In genomic region chr5:137076191-137076930, GRCm38 (mm10) we compare ENCODE assay signal across 9 mouse cellular contexts. TPM values are rescaled to one million over a fixed set of nuclear protein-coding genes. Genes with fewer than 3 reads are reported as not detected.
DNase-seq lines count a peak whose midpoint lies in the region; ATAC-seq lines count a peak whose summit lies in the region.
"Had no signal": no experiment of that assay in that cellular context is flagged by ENCODE, and none has a peak within 500 bp of the region (broad histone marks: within the 10 kb centered on the region; RNA-seq: fewer than 3 reads in every experiment).

No protein-coding gene starts in this region.

- DNase-seq in cerebellum, adult 18-20 months, result peak; percentile 12 to 14
- DNase-seq in cerebellum, postnatal 4 days (ENCODE audit: low spot score in 2 of 2), result no peak
- DNase-seq in MEL-GATA-1-ER (ENCODE audit: extremely low read depth, low read depth), result peak; percentile 83
- peak; percentile 98 for DNase-seq in heart, adult 11 months
- peak; percentile 52 for DNase-seq in kidney, postnatal 10 days
- peak; percentile 89 for DNase-seq in skeletal muscle tissue, adult 2 months (ENCODE audit: low read depth, low spot score)

- peaks cover 4% of the 10 kb centered on the region; the same call in 1 of the 2 replicates for H3K27me3 ChIP-seq in midbrain, embryonic 13.5 days

- H3K4me1 ChIP-seq in midbrain, embryonic 13.5 days (replicated peaks), result peaks cover 17% of the 10 kb centered on the region; the same call in 1 of the 2 replicates

- no peak overlapping the region for H3K9ac ChIP-seq in midbrain, embryonic 13.5 days (replicated peaks)

- H3K27ac ChIP-seq in midbrain, embryonic 13.5 days, result no peak overlapping the region

- H3K36me3 ChIP-seq in midbrain, embryonic 13.5 days, result no peaks in the 10 kb centered on the region

- WGBS in midbrain, embryonic 13.5 days, result 49% methylated on average over 12 of the region's 12 CpGs

- H3K4me3 ChIP-seq in midbrain, embryonic 13.5 days (replicated peaks), result no peak overlapping the region

- H3K4me2 ChIP-seq in midbrain, embryonic 13.5 days (replicated peaks), result no peak overlapping the region

- ATAC-seq in erythroid progenitor cell, adult 5-6 weeks (replicated peaks; ENCODE audit: low FRiP score, poor library complexity, severe bottlenecking), result no peak
- no peak for ATAC-seq in midbrain, embryonic 13.5 days

- no peaks in the 10 kb centered on the region for H3K9me3 ChIP-seq in midbrain, embryonic 13.5 days

RNA-seq across cellular contexts. Expression of gene Serpine1, which starts 4.3 kb away (rescaled TPM):
- total RNA-seq in erythroid progenitor cell, adult 5-6 weeks (2015; ENCODE audit: low replicate concordance), result not detected in 2 replicates
- not detected in 2 replicates for total RNA-seq in erythroid progenitor cell, adult 5-6 weeks (2017; ENCODE audit: low replicate concordance)
- polyA plus RNA-seq in midbrain, embryonic 13.5 days (2015; fragmentation: Nextera tagmentation; extraction: Ambion mirVana), result 0.17 TPM in 1 of 2 replicates, not detected in the other

RNA-seq across cellular contexts. Expression of gene Ap1s1, which starts 30.4 kb away (rescaled TPM):
- total RNA-seq in erythroid progenitor cell, adult 5-6 weeks (2015; ENCODE audit: low replicate concordance), result 6.5 and 8.4 TPM in 2 replicates
- 18.7 and 26.5 TPM in 2 replicates for total RNA-seq in erythroid progenitor cell, adult 5-6 weeks (2017; ENCODE audit: low replicate concordance)
- 257 and 272 TPM in 2 replicates for polyA plus RNA-seq in midbrain, embryonic 13.5 days (2015; fragmentation: Nextera tagmentation; extraction: Ambion mirVana)

RNA-seq across cellular contexts. Expression of gene Trim56, which starts 39.6 kb away (rescaled TPM):
- total RNA-seq in erythroid progenitor cell, adult 5-6 weeks (2015; ENCODE audit: low replicate concordance), result 70.6 and 76.3 TPM in 2 replicates
- total RNA-seq in erythroid progenitor cell, adult 5-6 weeks (2017; ENCODE audit: low replicate concordance), result 89.0 and 113 TPM in 2 replicates
- 2.6 and 4.2 TPM in 2 replicates for polyA plus RNA-seq in midbrain, embryonic 13.5 days (2015; fragmentation: Nextera tagmentation; extraction: Ambion mirVana)

RNA-seq across cellular contexts. Expression of gene Vgf, which starts 50.2 kb away (rescaled TPM):
- total RNA-seq in erythroid progenitor cell, adult 5-6 weeks (2015; ENCODE audit: low replicate concordance), result not detected in 2 replicates
- not detected in 2 replicates for total RNA-seq in erythroid progenitor cell, adult 5-6 weeks (2017; ENCODE audit: low replicate concordance)
- polyA plus RNA-seq in midbrain, embryonic 13.5 days (2015; fragmentation: Nextera tagmentation; extraction: Ambion mirVana), result 2.4 TPM in 2 replicates
- polyA plus RNA-seq: gonadal fat pad, adult 2 months had no signal

Comparison
In these comparisons a context has a peak if more than half of its experiments do, and no peak if none do; other contexts are left out.
1. DNase-seq: peak in cerebellum, adult 18-20 months (2 of 2), MEL-GATA-1-ER (single experiment), heart, adult 11 months (single experiment), kidney, postnatal 10 days (single experiment) and skeletal muscle tissue, adult 2 months (single experiment); none in cerebellum, postnatal 4 days (0 of 2).